Mouse (Mus musculus): ENCODE results near the gene Zmym1. TPM values are rescaled to one million over a fixed set of nuclear protein-coding genes. Genes with fewer than 3 reads are reported as not detected.

Zmym1 gene
- 12.9 and 17.0 TPM in 2 replicates for polyA plus RNA-seq (2012; rRNA removed)

DNA sequence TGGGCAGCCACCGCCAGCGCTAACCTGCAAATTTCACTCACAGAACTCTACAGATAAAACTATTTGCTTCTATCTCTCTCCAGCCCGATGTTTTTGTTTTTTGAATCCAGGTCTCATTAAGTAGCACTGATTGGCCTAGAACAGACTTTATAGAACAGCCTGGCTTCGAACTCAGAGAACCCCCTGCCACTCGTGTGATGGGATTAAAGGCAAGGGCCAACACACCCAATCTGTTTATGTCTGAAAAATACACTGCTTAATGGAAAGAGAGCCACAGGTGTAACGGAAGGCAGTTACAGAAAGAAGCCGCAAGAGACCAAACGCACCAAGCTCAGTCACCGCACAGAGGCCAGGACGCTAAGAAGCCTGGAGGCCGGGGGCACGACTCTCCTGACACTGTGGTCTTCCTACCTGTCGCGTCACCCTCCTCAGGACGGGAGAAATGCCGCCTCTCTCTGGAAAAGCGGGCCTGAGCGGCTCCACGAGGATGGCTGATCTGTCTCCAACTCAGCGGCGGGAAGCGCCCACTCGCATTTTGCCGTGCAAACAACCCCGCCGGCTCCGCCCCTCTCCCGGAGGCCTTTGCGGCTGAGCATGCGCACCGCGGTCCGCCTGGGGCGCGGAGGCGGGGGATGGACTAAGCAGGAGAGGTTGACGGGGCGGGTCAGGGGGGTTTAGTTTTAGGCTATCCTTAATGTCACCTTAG is at the start of gene Zmym1:
Gene Zmym1 (minus strand): TSS at position 568 of the 706 bp plus-strand sequence.

DNA sequence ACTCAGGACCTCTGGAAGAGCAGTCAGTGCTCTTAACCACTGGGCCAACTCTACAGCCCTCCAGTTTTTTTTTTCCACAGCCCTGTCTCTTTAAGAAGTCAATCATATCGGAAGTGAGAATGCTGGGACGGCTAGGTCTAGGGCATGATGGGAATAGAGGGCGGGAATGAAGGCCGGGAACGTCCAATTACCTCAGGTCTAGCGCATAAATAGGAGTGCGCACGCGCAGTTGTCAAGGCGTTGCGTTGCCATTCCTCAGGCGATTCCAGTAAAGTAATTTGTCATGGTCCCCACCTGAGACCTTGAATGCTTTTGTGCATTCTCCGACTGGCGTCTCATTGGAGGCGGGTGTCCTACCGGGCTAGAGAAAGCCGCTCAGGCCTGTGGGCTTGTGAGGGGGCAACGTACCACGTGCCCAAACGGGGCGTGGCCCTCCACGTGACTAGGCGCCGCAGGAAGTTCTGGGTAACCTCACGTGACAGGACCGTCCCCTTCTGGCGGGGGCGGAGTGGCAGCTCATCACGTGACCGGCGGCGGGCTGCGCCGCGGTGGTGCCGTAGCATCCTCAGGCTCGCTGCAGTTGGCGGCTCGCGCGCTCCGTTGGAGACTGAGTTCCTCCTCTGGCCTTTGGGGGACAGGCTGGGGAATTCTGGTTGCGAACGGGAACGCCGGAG is 16.1 kb upstream of the Zmym1 start, which contains the start of gene Zmym6:
Gene Zmym6 (plus strand): TSS at position 509 of the 674 bp plus-strand sequence.

DNA sequence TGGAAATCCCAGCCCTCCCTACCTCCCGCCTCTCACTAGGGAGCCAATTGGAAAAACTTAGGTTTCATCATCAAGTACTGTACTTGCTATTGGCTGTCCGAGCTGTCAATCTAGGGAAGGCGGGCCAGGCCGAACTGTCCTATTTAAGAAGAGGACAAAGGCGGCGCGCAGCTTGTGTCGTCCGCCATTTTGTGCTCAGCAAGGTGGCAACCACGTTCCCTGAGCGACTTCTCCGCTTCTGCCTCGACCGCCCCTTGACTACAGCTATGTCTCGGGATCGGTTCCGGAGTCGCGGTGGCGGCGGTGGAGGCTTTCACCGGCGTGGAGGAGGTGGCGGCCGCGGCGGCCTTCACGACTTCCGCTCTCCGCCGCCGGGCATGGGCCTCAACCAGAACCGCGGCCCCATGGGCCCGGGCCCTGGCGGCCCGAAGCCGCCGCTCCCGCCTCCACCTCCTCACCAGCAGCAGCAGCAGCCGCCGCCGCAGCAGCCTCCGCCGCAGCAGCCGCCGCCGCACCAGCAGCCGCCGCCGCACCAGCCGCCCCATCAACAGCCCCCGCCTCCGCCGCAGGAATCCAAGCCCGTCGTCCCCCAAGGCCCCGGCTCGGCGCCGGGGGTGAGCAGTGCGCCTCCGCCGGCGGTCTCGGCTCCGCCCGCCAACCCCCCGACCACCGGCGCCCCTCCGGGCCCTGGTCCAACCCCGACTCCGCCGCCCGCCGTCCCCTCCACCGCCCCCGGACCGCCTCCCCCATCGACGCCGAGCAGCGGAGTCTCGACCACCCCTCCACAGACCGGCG is 39.6 kb downstream of the Zmym1 start, which contains the start of gene Sfpq:
Gene Sfpq (plus strand): TSS at position 174 of the 795 bp plus-strand sequence.

Other genes starting within 250 kb of the Zmym1 start
- gene Zmym4, start 93.0 kb downstream of the Zmym1 start, polyA plus RNA-seq (2012; rRNA removed), result 32.5 and 34.2 TPM in 2 replicates
- gene Sfpq, start 39.8 kb downstream of the Zmym1 start, polyA plus RNA-seq (2012; rRNA removed), result 187 and 196 TPM in 2 replicates
- gene Zmym6, start 16.2 kb upstream of the Zmym1 start, polyA plus RNA-seq (2012; rRNA removed), result 52.7 and 57.3 TPM in 2 replicates
- 17.5 and 17.9 TPM in 2 replicates for gene Tmem35b, start 62.5 kb upstream of the Zmym1 start, polyA plus RNA-seq (2012; rRNA removed)
- gene Dlgap3, start 108.1 kb upstream of the Zmym1 start, polyA plus RNA-seq (2012; rRNA removed), result 35.0 and 39.2 TPM in 2 replicates
- gene Smim12, start 182.6 kb upstream of the Zmym1 start, polyA plus RNA-seq (2012; rRNA removed), result 33.4 and 34.3 TPM in 2 replicates